Mouse (Mus musculus) liver, embryonic 11.5 days (tissue): ENCODE results near the gene Cdh24. TPM values are rescaled to one million over a fixed set of nuclear protein-coding genes. Genes with fewer than 3 reads are reported as not detected.

Experiments used
- ATAC-seq: fragments of 200-750 bp; cut with Nextera tagmentation; replicated peaks from 2 replicates; pipeline ENCODE4 v1.8.0; 2017; ENCODE audit warnings: moderate number of reproducible peaks, mild to moderate bottlenecking, moderate TSS enrichment, moderate library complexity; ENCODE audit not compliant: low FRiP score
- DNase-seq: peaks from one replicate; pipeline ENCODE4 v3.0.0-alpha.2; 2017; ENCODE audit warnings: low spot score
- H3K27ac ChIP-seq: fragments of 300-500 bp; sonication (generic); 2 replicates; pipeline ENCODE4 v1.5.1; 2014; ENCODE audit warnings: mild to moderate bottlenecking, low read depth, low read length, control low read depth
- H3K27me3 ChIP-seq: fragments of 300-500 bp; sonication (generic); replicated peaks from 2 replicates; pipeline ENCODE4 v1.6.1; 2014; ENCODE audit warnings: low read length, mixed read lengths; ENCODE audit not compliant: control insufficient read depth, insufficient read depth
- H3K36me3 ChIP-seq: fragments of 300-500 bp; sonication (generic); 2 replicates; pipeline ENCODE4 v1.6.1; 2014; ENCODE audit warnings: mild to moderate bottlenecking, low read length, moderate library complexity, mixed read lengths; ENCODE audit not compliant: control insufficient read depth, insufficient read depth
- H3K4me1 ChIP-seq: fragments of 300-500 bp; sonication (generic); replicated peaks from 2 replicates; pipeline ENCODE4 v1.6.1; 2014; ENCODE audit warnings: low read length, mixed read lengths; ENCODE audit not compliant: control insufficient read depth, insufficient read depth
- H3K4me2 ChIP-seq: fragments of 300-500 bp; sonication (generic); 2 replicates; pipeline ENCODE4 v1.6.1; 2014; ENCODE audit warnings: mild to moderate bottlenecking, control low read depth, moderate library complexity
- H3K4me3 ChIP-seq: fragments of 300-500 bp; sonication (generic); 2 replicates; pipeline ENCODE4 v1.5.1; 2014; ENCODE audit warnings: low read depth, low read length, control low read depth
- H3K9ac ChIP-seq: fragments of 300-500 bp; sonication (generic); 2 replicates; pipeline ENCODE4 v1.6.1; 2014; ENCODE audit warnings: low read depth, low read length, control low read depth
- H3K9me3 ChIP-seq: fragments of 300-500 bp; sonication (generic); 2 replicates; pipeline ENCODE4 v1.6.1; 2016; ENCODE audit warnings: low read length, inconsistent platforms, mixed read lengths; ENCODE audit not compliant: control insufficient read depth
- WGBS: fragments of 180-500 bp; shearing (Covaris S2); extraction: QIAGEN DNeasy Blood & Tissue Kit; methylation state at CpG from one replicate; pipeline ENCODE4 v1.1.7; 2014; 5-methylcytosine and 5-hydroxymethylcytosine counted together
- polyA plus RNA-seq: library from polyadenylated mRNA; unstranded; fragments of >200 nt; fragmentation: Nextera tagmentation; extraction: Ambion mirVana; gene quantifications from 2 replicates; pipeline ENCODE4 v1.2.1, GENCODE M21; 2014

Cdh24 gene
- polyA plus RNA-seq, 1 experiment from 2014 or later, result 1.9 TPM

DNA sequence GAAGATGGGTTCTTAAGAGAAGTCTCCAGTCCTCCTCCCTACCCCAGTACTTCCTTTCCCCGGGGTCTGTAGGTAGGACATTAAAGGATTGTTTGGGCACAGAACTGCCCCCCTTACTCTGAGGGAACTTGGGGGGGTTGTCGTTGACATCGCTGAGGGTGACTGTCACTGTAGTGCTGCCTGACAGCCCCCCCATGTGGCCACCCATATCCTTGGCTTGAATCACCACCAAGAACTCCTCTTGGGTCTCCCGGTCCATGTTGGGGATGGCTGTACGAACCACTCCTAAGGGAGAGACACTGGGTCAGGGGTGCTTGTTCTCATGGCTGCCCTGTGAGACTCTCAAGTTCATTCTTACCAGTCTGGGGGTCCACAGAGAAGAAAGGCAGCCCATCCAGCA is 3.0 kb downstream of the Cdh24 start:
- no peak for DNase-seq
- H3K27me3 ChIP-seq, result 0 out of 2 replicates have a peak, but pooled peaks cover 3% of the 10 kb centered on the region
- 0 out of 2 replicates have a peak, but pooled peaks cover 9% of the 10 kb centered on the region for H3K4me1 ChIP-seq
- peaks cover 14% of the 10 kb centered on the region for H3K36me3 ChIP-seq
- no peaks in the 10 kb centered on the region for H3K9me3 ChIP-seq
- no peak for ATAC-seq
- no peak overlapping the region for H3K9ac ChIP-seq
- no peak overlapping the region for H3K4me3 ChIP-seq
- H3K4me2 ChIP-seq, result no peak overlapping the region
- 72% methylated on average over 5 of the region's 5 CpGs for WGBS
- no peak overlapping the region for H3K27ac ChIP-seq

DNA sequence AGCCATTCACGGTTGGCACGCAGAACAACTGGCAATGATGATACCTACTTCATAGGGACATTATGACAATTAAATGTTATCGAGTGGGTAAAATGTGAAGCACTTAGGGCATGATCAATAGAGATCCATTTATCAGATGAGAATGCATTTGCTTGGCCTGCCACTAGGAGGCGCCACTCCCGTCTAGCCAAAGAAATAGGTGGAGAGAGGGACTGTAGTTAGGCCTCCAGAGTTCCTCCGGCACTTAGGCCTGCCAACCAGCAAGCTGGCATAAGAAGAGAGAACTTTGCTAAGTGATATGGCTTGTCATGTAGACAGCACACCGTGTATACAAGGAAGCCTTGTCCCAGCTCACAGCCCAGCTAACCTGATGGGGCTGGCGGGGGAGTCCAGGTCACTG is 4.2 kb downstream of the Cdh24 start:
- no peaks in the 10 kb centered on the region for H3K9me3 ChIP-seq
- H3K4me3 ChIP-seq, result no peak overlapping the region
- WGBS, result 52% methylated on average over 8 of the region's 8 CpGs
- no peak for DNase-seq
- H3K9ac ChIP-seq, result no peak overlapping the region
- H3K4me1 ChIP-seq, result 0 out of 2 replicates have a peak, but pooled peaks cover 9% of the 10 kb centered on the region
- no peak overlapping the region for H3K27ac ChIP-seq
- 0 out of 2 replicates have a peak, but pooled peaks cover 3% of the 10 kb centered on the region for H3K27me3 ChIP-seq
- H3K4me2 ChIP-seq, result no peak overlapping the region
- H3K36me3 ChIP-seq, result peaks cover 14% of the 10 kb centered on the region
- no peak for ATAC-seq

DNA sequence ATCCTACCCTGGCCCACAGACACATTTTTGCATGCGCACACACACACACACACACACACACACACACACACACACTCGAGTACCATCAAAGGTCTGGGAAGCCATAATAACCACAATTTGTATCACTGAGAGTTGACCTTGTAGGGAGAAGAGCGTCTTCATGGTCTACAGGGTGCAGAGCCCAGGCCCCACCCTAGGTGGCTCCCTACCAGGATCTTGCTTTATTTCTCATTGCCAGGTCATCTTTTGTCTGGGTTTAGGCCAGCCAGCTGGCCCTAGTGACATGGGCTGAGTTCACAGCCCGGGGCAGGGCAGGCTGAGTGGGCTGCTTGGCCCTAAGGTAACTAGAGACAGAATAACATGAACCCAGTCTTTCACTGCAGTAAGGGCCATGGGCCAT is 7.0 kb downstream of the Cdh24 start:
- Histone ChIP-seq H3K4me2 (no peak overlapping the region), H3K36me3 (peaks cover 19% of the 10 kb centered on the region), H3K27ac (no peak overlapping the region), H3K4me3 (no peak overlapping the region), H3K4me1 (no peaks in the 10 kb centered on the region), H3K27me3 (no peaks in the 10 kb centered on the region), H3K9me3 (no peaks in the 10 kb centered on the region), H3K9ac (no peak overlapping the region)
- DNase-seq, result no peak
- no peak for ATAC-seq
- WGBS, result 77% methylated on average over 4 of the region's 4 CpGs

DNA sequence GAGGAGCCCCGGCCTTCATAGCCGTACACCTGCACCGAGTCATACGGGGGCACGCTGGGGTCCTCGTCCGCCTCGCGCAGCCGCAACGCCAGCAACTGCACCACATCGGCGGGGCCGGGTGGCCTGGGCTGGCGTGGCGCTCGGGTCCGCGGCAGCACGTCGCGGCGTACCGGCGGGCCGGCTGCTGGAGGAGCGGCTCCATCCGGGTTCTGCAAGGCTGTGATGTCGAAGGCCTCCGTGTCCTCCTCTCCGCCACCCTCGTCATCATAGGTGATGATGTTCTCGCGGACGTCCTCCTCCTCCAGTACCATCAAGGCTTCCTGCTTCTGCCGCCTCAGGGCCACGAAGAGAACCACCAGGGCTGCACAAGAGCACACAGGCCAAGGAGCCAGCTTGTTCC is 8.9 kb downstream of the Cdh24 start:
- Histone ChIP-seq H3K36me3 (peaks cover 19% of the 10 kb centered on the region), H3K4me2 (no peak overlapping the region), H3K9me3 (no peaks in the 10 kb centered on the region), H3K4me1 (no peaks in the 10 kb centered on the region), H3K27me3 (no peaks in the 10 kb centered on the region), H3K27ac (no peak overlapping the region), H3K9ac (no peak overlapping the region), H3K4me3 (no peak overlapping the region)
- DNase-seq (no peak), ATAC-seq (no peak)
- 87% methylated on average over 37 of the region's 37 CpGs for WGBS

DNA sequence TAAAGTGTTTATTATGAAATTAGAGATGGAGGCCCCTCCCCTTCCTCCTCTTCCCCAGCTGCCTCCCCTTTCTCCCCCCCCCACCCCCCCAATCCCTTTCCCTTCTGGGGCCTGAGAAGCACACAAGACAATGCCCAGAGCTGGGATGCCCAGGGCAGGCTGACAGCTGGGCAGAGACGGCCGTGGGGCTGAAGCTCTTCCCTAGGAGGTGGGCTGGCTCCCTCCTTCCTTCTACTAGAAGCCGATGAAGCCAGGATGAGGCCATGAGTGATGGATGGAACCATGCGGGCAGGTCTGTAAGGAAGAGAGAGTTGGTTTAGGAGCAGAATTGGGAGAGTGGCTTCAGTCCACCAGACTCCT is 9.9 kb downstream of the Cdh24 start:
- Histone ChIP-seq H3K36me3 (peaks cover 19% of the 10 kb centered on the region), H3K4me3 (no peak overlapping the region), H3K9me3 (no peaks in the 10 kb centered on the region), H3K27me3 (no peaks in the 10 kb centered on the region), H3K27ac (no peak overlapping the region), H3K9ac (no peak overlapping the region), H3K4me1 (no peaks in the 10 kb centered on the region), H3K4me2 (no peak overlapping the region)
- ATAC-seq, result no peak
- WGBS, result 82% methylated on average over 4 of the region's 4 CpGs
- DNase-seq, result no peak

DNA sequence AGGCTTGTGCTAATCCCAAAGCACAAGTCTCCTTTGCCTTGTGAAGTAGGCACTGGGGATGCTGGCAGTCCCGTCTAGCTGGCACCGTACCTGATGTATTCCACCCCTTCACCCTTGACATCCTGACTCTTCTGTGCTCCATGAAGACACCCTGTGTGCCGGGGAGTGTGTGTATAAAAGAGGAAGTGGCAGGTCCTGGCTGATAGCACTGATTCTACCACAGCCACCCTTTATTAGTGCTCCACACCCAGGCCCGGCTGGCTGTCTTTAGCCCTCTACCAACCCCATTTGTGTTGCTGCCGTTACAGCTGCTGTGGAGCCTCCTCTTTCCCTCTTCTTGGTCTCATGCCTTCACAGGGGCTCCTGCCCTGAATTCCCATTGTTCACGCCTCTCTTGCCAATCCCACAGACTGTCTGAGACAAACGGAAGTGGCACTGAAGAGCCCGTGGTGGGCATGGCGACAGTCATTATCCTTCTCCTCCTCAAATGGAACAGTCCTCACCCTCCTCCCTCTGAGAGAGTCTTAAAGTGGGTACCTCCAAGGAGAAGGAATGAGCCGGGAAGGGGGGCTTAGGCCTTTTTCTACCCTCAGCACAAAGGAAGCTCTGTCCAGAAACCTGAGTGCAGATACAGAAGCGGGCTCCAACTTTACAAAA is 10.5 kb downstream of the Cdh24 start:
- Histone ChIP-seq H3K4me3 (no peak overlapping the region), H3K9ac (no peak overlapping the region), H3K27me3 (peaks cover under 1% of the 10 kb centered on the region; the same call in 1 of the 2 replicates), H3K9me3 (no peaks in the 10 kb centered on the region), H3K4me1 (no peaks in the 10 kb centered on the region), H3K4me2 (no peak overlapping the region), H3K36me3 (peaks cover 19% of the 10 kb centered on the region), H3K27ac (no peak overlapping the region)
- WGBS, result 68% methylated on average over 11 of the region's 11 CpGs
- ATAC-seq (no peak), DNase-seq (no peak)

DNA sequence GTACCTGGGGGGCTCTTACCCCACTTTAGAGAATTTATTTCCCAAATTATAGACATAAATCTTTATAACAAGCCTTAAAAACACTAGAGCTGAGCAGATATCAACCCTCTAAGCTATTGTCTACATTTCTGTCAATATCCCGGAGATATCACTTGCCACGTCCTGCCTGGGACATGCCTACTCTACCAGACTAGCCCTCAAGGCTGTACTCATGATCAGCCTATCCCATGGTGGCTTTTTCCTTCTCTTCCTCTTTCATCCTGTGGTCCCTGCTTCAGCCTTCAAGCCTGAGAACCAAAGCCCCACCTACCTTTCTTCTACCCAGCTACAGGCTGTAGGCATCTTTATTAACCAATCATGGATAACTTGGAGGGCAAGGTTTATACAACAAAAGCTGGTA is 11.4 kb downstream of the Cdh24 start:
- WGBS, result 84% methylated on average over 2 of the region's 2 CpGs
- H3K4me2 ChIP-seq, result no peak overlapping the region

DNA sequence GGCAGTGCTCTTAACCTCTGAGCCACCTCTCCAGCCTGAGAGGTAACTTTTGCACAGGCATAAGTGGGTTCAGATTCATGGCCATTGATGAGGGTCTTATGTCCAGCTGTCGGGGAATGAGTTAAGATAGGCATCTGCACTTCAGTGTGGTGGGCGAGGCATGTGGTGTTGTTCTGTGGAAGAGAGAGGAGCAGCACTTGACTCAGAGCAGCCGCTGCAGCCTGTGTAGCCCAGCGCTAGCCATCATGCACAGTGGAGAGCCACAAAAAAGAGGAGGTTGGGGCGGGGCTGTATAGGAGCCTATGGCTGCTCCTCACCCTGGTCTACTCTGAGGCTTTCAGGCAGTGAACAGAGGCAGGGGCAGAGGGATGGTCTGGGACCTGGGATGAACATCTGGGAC is 13.1 kb downstream of the Cdh24 start:
- no peak overlapping the region for H3K4me2 ChIP-seq
- H3K4me1 ChIP-seq, result no peaks in the 10 kb centered on the region
- 65% methylated on average over 5 of the region's 5 CpGs for WGBS
- no peak for ATAC-seq
- peaks cover 3% of the 10 kb centered on the region; the same call in 1 of the 2 replicates for H3K27me3 ChIP-seq
- no peak overlapping the region for H3K27ac ChIP-seq
- no peaks in the 10 kb centered on the region for H3K9me3 ChIP-seq
- no peak for DNase-seq
- no peak overlapping the region for H3K9ac ChIP-seq
- H3K36me3 ChIP-seq, result peaks cover 14% of the 10 kb centered on the region
- no peak overlapping the region for H3K4me3 ChIP-seq

More for the DNA sequence above, 11.4 kb downstream of the Cdh24 start:
- peaks cover 3% of the 10 kb centered on the region; the same call in 1 of the 2 replicates for H3K27me3 ChIP-seq
- no peaks in the 10 kb centered on the region for H3K9me3 ChIP-seq
- H3K9ac ChIP-seq, result no peak overlapping the region
- ATAC-seq (no peak), DNase-seq (no peak)
- H3K27ac ChIP-seq, result no peak overlapping the region
- no peaks in the 10 kb centered on the region for H3K4me1 ChIP-seq
- peaks cover 19% of the 10 kb centered on the region for H3K36me3 ChIP-seq
- no peak overlapping the region for H3K4me3 ChIP-seq

DNA sequence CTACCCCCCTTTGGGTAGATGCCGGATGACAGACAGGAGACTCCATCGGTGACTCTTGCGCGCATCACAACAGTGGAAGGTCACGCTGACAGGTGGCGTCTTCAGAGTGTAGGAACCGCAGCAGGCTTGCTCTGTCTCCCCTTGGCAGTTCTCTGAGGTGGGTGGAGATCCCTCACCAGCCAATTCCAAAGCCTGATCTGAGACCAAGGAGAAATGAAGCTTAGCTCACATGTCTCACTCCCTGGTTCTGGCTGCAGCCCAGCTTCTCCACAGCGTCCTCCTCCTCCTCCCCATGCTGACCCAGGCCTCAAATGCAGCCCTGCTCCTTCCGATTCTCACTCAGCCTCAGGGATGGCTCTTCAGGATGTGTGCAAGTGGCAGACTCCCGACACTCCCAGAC is 16.2 kb downstream of the Cdh24 start:
- Histone ChIP-seq H3K9ac (no peak overlapping the region), H3K36me3 (no peaks in the 10 kb centered on the region), H3K4me1 (no peaks in the 10 kb centered on the region), H3K27me3 (peaks cover 3% of the 10 kb centered on the region; the same call in 1 of the 2 replicates), H3K4me2 (no peak overlapping the region), H3K4me3 (no peak overlapping the region), H3K9me3 (no peaks in the 10 kb centered on the region), H3K27ac (no peak overlapping the region)
- DNase-seq, result no peak
- no peak for ATAC-seq
- WGBS, result 76% methylated on average over 10 of the region's 10 CpGs
